Mouse (Mus musculus) brain, adult 2 months (tissue): ENCODE results near the gene Wwox.
A peak's percentile ranks its signal among the peaks of the same experiment; 100 is the strongest.

Source experiments
- DNase-seq: peaks from one replicate; pipeline ENCODE4 v3.0.0; 2011; ENCODE audit warnings: low read depth, low spot score

The Wwox gene

DNA sequence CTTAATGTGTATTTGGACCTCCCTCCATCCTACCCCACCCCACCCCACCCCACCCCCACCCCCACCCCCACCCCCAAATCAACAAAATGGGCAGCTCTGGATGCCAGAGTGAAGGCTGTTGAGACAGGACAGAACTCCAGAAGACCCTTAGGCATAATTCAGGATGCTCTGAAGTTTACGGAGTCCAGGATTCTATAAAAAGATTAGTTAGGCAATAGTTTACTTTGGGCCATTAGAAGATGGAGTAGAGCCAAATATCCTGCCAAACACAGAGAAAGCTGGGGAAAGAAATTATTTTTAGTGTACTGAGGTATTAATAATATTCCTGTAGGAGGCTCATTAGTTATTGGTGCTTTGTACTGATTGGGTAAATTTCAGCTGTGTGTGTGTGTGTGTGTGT lies 523.0 kb downstream of the Wwox start:
- no peak for DNase-seq

DNA sequence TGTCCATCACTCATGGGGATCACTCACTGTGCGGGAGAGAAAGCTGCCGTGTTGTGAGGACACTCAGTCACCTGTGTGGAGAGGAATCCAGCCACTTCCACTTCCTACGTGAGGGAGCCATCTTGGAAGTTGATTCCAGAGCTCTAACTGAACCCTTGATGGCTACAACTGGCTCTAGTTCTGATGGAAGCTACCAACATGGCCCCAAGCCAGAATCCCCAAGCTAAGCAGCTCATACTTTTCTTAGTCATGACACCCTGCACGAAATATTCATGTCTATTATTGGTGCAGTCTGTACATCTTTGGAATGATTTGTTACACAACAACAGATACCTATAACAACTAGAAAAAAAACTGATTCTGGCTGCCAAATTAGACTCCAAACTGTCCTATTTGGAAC lies 523.8 kb downstream of the Wwox start:
- no peak for DNase-seq

DNA sequence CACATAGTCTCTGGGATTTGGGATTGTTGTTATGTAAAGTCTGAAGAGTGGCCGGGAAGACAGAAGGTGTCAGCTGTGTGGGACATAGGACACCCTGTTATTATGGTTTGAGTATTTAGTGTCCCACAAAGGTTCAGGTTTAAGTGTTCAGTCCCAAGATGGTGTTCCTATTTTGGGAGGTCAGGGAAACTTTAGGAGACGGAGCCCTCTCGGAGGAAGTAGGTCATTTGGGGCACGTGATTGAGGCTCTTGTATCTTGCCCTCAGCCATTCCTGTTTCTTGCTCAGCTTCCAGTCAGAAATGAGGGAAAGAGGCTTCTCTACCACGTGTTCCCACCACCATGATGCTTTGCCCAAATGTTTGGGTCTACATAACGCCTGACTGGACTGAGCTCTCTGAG lies 524.8 kb downstream of the Wwox start:
- no peak for DNase-seq

DNA sequence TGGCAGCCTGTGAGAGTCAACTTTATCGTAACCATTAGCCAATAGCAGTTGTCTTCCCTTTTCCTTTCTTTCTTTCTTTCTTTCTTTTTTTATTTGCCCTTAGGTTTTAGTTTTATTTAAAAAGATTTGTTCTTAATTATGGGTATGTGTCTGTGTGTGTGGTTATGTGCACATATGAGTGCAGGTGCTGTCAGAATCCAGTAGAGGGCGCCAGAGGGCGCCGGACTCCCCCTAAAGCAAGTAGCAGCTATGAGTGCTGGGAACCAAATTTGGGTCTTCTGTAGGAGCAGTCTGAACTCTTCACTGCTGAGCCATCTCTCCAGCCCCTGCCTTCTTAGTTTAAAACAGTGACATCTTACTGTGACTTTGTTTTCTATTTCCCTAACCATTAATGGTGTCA lies 529.4 kb downstream of the Wwox start:
- DNase-seq, result no peak

DNA sequence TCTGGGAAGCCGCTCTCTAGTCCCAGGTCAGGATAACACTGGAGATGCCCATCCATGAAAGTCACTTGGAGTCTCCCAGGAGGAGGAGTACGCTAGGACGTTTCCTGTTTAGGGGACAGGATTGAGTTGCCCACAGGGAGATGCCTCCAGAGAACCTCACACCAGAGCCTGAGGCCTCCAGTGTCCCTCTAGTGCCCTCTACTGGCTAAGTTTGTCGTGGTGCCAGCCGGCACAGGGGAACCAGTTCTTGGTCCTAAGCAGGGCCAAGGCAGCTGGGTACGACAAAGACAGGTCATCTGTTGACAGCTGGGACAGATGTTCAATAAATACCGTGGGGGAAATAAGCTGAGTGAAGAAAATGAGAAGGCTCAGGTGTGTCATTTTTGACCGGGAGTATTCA lies 531.9 kb downstream of the Wwox start:
- peak; percentile 89 for DNase-seq

DNA sequence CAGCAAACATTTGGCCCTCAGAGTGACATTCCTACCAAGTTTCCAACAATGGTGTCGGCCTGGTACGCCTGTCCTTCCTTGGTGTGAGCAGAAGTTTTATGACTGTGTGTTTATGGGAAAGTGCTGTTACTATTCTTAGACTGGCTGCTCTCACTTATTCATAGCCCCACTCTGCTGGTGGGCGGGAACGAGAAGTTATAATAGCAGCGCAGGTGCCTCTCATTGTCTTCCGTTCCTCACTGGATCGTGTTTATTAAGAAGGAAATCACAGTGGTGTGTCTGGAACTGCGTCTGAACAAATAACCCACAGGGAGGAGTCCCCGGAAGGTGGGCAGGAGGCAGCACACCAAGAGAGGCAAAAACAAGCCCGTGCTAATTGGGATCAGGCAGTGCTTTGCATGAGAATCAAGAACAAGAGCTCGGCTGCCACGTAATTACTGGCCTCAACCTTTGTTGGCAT lies 533.6 kb downstream of the Wwox start:
- peak; percentile 49 for DNase-seq

DNA sequence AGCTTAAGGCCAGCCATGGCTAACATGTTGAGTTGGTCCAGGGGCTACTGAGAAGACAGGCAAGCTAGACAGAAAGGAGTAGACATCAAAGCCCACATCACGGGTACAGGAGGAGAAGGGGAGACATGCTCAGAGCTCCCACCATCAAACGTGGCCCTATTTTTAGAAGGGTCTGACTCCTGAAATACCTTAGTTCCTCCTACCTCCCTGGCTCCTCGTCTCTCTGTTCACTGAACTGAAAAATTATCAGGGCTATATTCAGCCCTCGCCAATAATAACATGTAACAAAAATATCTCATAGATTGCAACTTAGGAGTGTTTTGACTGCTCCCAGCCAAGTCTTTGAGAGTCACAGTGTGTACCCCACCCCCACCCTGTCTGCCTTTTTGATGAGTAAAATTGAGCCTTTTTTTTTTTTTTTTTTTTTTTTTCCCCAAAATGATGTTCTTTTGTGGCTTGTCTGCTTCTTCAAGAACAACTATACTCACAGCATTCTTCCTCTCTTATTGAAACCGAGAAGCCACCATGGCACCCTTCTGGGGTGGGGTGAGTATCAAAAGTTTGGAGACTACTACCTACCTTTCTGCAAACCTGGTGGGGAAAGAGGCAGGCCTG lies 535.0 kb downstream of the Wwox start:
- no peak for DNase-seq

DNA sequence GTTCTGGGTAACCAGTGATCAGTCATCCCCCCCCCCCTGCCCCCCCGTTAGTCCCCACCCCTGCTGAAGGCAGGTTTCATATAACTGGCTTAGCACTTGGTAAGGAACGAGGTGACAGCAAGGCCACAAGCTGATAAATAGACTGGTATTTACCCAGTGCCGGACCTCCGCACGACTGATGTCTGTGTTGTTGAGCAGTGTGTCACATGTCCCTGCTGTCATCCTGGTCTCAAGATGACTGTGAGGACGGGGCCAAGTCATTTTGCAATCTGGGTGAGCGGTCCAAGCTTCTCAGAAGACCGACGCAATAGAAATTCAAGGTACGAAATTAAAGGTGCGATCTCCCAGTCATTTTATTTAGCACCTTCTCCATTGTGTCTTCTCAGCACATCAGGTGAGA lies 538.3 kb downstream of the Wwox start:
- no peak for DNase-seq

DNA sequence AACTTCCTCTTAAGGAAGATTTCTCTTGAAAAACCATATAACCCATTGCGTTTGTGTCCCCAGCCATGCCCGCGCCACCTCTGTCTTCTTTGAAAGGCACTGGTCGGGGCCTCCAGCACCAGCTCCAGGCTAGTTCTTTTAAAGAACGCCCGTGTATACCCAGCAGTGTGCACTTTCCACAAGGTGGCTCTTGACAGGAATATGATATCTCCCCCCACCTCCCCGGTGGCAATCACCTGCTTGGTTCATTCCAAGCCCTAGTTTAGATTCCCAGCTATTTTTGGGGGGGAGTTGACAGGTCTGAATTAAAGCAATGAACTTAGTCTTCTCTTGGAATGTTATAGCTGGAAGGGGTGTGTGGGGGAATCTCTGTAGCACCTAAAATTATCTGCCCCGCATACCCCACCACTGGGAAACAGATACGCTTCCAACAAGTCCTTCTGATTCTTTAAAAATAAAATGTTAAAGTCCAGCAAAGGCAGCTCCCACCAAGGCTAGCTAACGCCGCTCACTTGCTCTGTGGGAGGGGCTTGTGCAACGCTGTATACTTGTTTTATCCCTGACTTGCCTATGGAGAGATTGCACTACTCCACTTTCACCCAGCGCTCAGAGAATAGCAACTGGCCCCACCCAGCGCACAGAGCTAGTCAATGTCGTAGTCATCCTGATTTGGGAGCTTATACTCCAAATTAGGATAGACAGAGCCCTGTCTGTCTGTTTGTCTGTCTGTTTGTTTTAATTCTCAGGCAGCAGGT lies 538.9 kb downstream of the Wwox start:
- DNase-seq, result no peak

DNA sequence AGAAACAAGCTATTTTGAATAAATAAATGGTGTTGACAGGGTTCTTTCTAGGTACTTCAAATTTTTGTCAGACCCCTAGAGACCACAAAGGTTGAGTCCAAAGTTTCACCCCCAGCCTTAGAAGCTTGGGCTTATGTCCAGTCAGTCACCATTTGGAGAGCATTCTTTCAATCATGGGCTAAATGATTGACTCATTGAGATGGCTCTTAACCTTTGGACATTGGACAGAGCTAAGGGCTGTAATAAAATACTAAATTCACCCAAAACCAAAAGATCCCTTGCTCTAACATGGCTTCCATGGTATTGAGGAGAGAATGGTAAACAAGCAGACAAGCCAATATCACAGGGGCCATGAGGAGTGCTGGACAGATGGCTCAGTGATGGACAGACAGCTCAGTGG lies 540.2 kb downstream of the Wwox start:
- DNase-seq, result no peak

DNA sequence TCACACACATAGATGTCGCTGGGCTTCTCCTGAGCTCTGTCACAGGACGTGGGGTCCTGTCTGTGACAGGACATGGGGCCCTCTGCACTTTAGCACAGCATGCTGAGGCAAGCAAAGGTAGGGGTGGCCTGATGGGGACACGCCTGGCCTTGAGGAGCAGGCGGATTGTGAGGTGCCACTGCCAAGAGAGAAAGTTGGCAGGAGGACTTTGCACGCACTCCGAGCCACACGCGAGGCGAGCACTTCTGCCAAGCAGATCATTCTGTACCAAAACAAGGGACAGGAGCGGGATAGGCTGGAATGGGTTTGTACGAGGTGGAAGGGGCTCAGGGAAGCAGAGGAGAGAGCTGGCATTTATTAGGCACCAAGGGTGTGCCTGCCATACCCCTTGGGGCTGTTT lies 543.3 kb downstream of the Wwox start:
- no peak for DNase-seq

DNA sequence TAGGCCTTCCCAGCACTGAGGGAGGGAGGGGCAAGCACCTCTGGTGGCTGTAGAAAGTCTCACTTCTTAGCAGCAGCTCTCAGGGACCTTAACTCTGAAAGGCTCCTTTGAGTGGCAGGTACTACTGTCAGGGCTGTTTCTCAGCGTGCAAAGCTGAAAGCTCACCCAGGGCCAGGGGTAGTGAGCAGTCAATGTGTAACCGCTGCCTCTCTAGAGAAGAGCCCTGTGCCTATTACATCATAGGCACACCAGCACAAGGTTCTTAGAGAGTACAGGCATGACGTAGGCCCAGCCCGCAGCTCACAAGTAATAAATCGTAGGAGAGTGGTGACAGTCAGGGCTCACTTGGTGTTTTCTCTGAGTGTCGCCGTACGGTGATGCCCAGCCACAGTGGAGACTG lies 545.0 kb downstream of the Wwox start:
- DNase-seq, result no peak

DNA sequence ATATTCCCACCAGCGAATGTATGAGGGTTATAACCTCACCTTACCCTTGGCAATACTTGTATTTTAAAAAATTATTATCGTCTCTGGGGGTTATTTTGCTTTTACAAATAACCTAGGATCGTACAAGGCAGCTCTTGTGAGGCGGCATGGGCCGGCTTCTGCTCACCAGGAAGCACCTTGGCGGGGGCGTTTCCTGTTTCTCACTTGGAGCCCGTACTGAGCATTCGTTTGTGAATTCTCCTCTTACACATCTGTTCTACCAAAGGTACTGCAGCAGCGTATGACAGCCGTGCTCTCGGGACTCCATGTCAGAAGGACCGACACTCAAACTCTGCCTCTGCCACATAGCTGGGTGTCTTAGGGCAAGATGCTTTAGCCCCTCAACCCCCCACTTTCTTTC lies 546.5 kb downstream of the Wwox start:
- DNase-seq, result no peak

DNA sequence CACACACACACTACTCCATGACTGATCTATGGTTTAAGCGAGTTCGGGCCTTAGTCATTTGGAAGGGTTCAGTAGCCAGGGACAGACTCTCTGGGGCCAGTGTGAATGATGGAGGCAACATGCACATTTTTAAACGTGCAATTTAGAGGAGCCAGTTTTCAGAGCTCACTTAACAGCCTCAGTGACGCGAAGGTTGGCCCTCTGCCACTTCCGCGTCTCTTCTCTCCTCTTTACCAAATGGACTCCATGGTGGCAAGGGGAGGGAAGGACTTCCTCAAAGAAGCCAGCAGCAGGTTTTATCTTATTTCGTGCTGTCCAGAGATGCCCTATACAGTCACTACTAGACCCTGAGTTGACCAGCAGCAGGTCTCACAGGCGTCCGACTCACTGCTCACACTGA lies 547.5 kb downstream of the Wwox start:
- no peak for DNase-seq

DNA sequence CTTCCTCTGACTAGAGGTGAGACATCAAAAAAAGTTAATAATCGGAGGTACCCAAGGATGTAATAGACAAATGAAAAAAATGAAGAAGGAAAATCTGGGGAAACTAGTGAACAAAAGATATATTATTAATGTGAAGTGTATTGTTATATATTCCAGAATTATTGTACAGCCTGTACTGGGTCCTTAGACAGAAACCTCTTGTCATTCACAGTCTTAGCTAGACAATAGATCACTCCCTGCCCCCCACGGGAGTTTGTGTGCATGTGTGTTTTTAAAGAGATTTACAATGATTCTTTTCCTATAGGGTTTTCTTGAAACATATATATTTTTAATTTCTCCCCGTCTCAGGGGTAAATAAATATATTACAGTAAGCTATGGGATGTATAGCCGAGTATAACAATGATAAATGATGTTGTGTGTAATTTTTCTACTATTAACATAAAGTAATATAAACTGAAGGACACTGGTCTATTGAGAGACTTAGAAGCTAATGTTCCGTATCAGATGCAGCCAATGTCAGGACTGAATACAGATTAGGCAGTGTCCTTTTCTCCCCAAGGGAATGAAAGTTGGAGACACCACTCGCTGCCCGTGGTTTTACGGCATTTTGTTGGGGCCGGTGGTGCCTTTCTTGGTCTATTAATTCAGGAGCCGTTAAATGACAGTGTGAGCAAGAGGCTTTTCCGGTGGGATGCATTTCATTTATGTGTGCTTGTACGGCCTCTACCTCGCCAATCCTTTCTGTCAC lies 551.6 kb downstream of the Wwox start:
- DNase-seq, result no peak

DNA sequence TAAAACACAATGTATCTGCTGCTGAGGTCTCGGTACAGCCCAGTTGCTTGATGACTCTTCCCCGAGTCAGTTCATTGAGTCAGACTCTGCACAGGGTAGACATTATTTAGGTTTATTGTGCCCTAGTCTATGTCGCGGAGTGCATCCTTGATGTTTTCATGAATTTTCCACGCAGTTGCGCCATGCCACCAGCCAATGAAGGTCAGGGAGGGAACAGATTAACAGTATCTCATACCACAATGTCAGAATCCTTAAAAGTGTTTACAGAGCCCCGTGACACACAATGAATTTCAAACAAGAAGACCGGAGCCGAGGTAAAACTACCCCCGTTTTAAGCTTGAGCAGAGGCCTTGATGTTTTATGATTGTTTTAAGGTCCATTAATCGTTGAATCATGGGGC lies 561.3 kb downstream of the Wwox start:
- no peak for DNase-seq

DNA sequence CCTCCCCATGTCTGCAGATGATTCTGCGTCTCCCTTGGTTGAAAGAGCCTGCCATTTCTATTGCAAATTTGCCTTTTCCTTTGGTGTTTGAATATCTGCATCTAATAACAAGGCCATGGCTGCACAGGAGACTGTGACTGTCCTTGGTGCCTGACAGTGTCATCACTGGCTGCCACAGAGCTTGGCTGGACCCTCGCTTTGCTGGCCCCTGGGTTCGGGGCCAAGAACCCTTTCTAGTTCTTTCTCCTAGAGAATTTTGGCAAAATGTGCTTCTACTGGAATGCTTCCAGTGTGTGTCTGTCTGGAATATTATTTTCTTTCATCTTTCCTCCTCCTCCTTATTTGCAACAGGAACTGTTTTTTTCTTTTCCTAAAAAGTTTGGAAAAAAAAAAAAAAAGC lies 565.6 kb downstream of the Wwox start:
- no peak for DNase-seq

DNA sequence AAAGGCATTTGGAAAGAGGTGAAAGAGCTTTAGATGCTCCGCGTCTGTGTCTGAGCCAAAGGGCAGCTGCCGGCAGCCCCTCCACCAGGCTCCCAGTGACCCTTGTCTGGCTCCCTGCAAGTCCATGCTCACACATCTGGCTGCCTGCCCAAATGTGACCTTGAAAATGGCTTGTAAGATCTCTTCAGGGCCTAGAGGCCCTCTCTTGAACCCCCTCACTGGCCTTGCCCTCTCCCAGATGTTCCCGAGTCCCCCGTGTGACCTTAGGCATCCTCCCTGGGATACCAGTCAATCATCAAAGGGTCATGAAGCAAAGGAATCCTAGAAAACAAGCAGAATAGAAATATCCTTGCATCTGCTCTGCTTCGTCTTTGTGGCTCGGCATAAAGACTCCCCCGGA lies 567.1 kb downstream of the Wwox start:
- DNase-seq, result no peak

DNA sequence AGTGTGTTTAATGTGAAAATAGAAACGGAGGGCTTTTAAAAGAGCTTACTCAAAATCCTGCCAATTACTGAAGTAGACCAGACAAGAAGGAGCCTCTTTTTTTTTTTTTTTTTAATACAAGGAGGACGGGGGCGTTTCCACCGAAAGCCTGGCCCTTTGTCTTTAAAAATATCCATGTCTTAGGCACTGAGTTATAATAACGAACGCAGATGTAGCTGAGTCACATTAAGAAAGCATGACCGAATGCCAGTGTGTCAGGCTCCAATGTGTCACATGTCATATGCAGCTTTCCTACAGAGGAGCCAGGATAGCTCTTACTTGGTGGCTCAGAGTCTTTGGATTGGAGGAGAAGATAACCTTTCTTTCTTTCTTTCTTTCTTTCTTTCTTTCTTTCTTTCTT lies 567.8 kb downstream of the Wwox start:
- peak; percentile 65 for DNase-seq

DNA sequence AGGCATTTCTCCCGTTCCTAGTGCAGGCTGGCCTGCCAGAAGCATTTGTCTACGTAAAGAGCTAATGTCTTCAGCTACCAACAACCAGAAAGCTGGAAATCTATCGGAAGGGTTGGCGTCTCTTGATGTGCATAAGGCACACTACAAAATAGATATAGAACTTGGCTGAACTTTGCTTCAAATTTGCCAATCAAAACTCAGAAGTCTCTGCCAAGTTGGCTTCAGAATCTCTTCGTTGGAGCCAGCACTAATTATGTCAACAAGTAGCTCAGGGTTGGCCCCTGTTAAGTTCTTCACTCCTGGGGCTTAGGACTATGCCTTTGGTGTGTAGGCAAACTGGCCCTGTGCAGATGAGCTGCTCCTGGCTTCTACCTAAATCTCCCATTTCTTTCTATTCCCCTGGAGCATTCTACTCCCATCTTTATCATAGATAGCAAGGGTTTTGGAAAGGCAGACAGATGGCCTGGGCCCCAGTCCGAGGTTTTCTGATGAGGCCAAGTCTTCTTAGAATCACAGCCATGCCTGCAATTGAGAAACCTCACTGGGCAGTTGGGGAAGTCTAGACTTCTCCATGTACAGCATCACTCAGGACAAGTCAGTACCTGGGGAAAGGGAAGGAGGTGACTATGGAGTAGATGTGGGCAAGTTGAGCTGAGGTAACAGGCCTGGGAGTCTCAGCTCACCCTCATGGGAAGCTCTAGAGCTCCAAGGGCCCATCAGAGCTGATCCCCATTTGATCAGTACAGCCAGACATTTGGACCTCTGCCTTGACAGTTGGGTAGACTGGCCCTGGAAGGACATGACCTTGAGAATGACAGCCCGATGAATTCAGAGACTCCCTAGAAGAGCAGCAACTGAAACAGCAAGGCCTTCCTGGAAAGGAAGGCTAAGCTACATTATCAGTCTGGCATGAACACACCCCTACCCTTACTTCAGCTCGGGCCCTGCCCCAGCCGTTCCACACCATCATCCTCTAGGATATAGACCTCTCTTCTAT lies 569.5 kb downstream of the Wwox start:
- peak; percentile 57 for DNase-seq

DNA sequence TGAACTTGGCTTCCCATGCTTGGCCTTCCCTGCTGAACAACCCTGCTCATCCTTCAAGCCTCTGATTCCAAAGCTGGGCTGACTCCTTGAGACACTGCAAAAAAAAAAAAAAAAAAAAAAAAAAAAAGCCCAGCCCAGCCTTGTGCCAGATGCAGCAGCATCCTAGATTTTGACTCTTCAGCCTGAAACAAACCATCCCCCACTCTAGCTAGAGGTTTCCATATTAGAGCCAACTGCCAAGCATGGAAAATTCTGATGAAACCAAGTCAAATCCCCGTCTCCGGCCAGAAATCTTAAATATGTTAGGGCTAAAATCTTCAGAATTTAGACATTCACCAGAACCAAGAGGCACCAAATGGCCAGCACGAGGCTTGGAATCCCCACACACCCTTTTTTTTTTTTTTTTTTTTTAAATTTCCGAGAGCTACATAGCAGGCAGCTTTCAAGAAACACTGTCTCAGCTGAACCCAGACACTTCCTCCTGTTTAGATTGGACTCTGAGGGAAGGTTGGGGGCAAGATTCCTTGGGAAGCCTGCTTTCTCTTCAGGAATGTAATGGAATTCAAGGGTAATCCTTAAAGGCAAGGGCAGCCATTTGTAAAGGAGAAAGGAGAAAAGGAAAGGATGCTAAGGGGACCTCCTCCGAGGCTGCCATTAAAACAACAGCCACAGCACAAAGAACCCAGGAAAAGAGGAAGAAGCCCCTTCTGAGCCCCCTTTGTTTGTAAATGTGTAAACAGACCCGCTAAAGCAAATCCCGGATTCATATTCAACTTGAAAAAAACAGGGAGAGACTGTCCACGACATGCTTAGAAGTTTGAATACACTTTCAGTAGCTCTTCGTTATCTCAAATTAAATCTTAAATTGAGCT lies 570.7 kb downstream of the Wwox start:
- DNase-seq, result no peak
